Mouse (Mus musculus): ENCODE measurements around the gene Tcea3. TPM values are rescaled to one million over a fixed set of nuclear protein-coding genes. Genes with fewer than 3 reads are reported as not detected.

Gene Tcea3
- polyA plus RNA-seq, 1 experiment from 2014 or later: 9.0 TPM

GRCm38 (mm10) chr4:136240955-136241354 lies 6.6 kb upstream of the Tcea3 start:
- Histone ChIP-seq H3K4me2 (replicated peaks) (no peak overlapping the region), H3K4me3 (no peak overlapping the region), H3K27me3 (peaks cover 84% of the 10 kb centered on the region), H3K4me1 (peaks cover 10% of the 10 kb centered on the region), H3K36me3 (peaks cover 87% of the 10 kb centered on the region), H3K9ac (no peak overlapping the region), H3K27ac (no peak overlapping the region), H3K9me3 (no peaks in the 10 kb centered on the region)
- no peak for ATAC-seq (ENCODE audit: low FRiP score, low read depth)
- 64% methylated on average over 8 of the region's 8 CpGs for WGBS

- Histone ChIP-seq H3K27ac (no peak overlapping the region), H3K9ac (no peak overlapping the region), H3K36me3 (peaks cover 74% of the 10 kb centered on the region), H3K27me3 (peaks cover 84% of the 10 kb centered on the region), H3K4me1 (peaks cover 23% of the 10 kb centered on the region), H3K4me3 (no peak overlapping the region), H3K9me3 (no peaks in the 10 kb centered on the region), H3K4me2 (replicated peaks) (no peak overlapping the region)
- WGBS: 48% methylated on average over 8 of the region's 8 CpGs
- no peak for ATAC-seq (ENCODE audit: low FRiP score, low read depth)
These were observed 5.3 kb upstream of the Tcea3 start for GRCm38 (mm10) chr4:136242065-136242703.

- 79% methylated on average over 7 of the region's 7 CpGs for WGBS
- peaks cover 84% of the 10 kb centered on the region for H3K27me3 ChIP-seq
- no peak overlapping the region for H3K4me3 ChIP-seq
- H3K4me1 ChIP-seq: peaks cover 28% of the 10 kb centered on the region
- H3K36me3 ChIP-seq: peaks cover 71% of the 10 kb centered on the region
- no peak for ATAC-seq (ENCODE audit: low FRiP score, low read depth)
- H3K9me3 ChIP-seq: no peaks in the 10 kb centered on the region
- no peak overlapping the region for H3K27ac ChIP-seq
- H3K9ac ChIP-seq: no peak overlapping the region
- no peak overlapping the region for H3K4me2 ChIP-seq (replicated peaks)
These were observed 4.8 kb upstream of the Tcea3 start for GRCm38 (mm10) chr4:136242728-136243127.

GRCm38 (mm10) chr4:136244208-136244607 lies 3.3 kb upstream of the Tcea3 start:
- Histone ChIP-seq H3K27ac (no peak overlapping the region), H3K36me3 (peaks cover 58% of the 10 kb centered on the region), H3K9me3 (no peaks in the 10 kb centered on the region), H3K9ac (no peak overlapping the region), H3K27me3 (peaks cover 84% of the 10 kb centered on the region), H3K4me2 (replicated peaks) (no peak overlapping the region), H3K4me1 (peaks cover 36% of the 10 kb centered on the region), H3K4me3 (no peak overlapping the region)
- WGBS: 57% methylated on average over 7 of the region's 7 CpGs
- no peak for ATAC-seq (ENCODE audit: low FRiP score, low read depth)

GRCm38 (mm10) chr4:136245681-136246080 lies 1.8 kb upstream of the Tcea3 start:
- 42% methylated on average over 5 of the region's 5 CpGs for WGBS
- Histone ChIP-seq H3K4me1 (peaks cover 48% of the 10 kb centered on the region), H3K9me3 (no peaks in the 10 kb centered on the region), H3K27ac (no peak overlapping the region), H3K4me2 (replicated peaks) (no peak overlapping the region), H3K36me3 (peaks cover 44% of the 10 kb centered on the region), H3K4me3 (no peak overlapping the region), H3K27me3 (peaks cover 85% of the 10 kb centered on the region), H3K9ac (0 out of 2 replicates have a peak overlapping the region, but pooled peaks have one; percentile 13)
- ATAC-seq (ENCODE audit: low FRiP score, low read depth): no peak

GRCm38 (mm10) chr4:136246568-136246969 lies 960 bp upstream of the Tcea3 start:
- Histone ChIP-seq H3K4me3 (no peak overlapping the region), H3K4me2 (replicated peaks) (peak overlapping the region; percentile 97), H3K36me3 (peaks cover 35% of the 10 kb centered on the region), H3K9ac (no peak overlapping the region), H3K4me1 (peaks cover 48% of the 10 kb centered on the region), H3K27me3 (peaks cover 84% of the 10 kb centered on the region), H3K27ac (no peak overlapping the region), H3K9me3 (no peaks in the 10 kb centered on the region)
- 2% methylated on average over 12 of the region's 12 CpGs for WGBS
- ATAC-seq (ENCODE audit: low FRiP score, low read depth): no peak

GRCm38 (mm10) chr4:136247386-136247728 lies 172 bp upstream of the Tcea3 start:
- H3K4me3 ChIP-seq: peak overlapping the region; percentile 53
- WGBS: under 1% methylated on average over 14 of the region's 14 CpGs
- no peak overlapping the region for H3K27ac ChIP-seq
- peaks cover 48% of the 10 kb centered on the region for H3K4me1 ChIP-seq
- H3K4me2 ChIP-seq (replicated peaks): peak overlapping the region; percentile 97
- peak overlapping the region; percentile 65 for H3K9ac ChIP-seq
- H3K9me3 ChIP-seq: no peaks in the 10 kb centered on the region
- ATAC-seq (ENCODE audit: low FRiP score, low read depth): 0 out of 2 replicates have a peak, but pooled peaks have one; percentile 12
- peaks cover 84% of the 10 kb centered on the region for H3K27me3 ChIP-seq
- peaks cover 29% of the 10 kb centered on the region for H3K36me3 ChIP-seq

- H3K9me3 ChIP-seq: no peaks in the 10 kb centered on the region
- under 1% methylated on average over 37 of the region's 37 CpGs for WGBS
- H3K4me2 ChIP-seq (replicated peaks): peak overlapping the region; percentile 97
- no peak for ATAC-seq (ENCODE audit: low FRiP score, low read depth)
- H3K27ac ChIP-seq: no peak overlapping the region
- peaks cover 15% of the 10 kb centered on the region for H3K36me3 ChIP-seq
- peak overlapping the region; percentile 53 for H3K4me3 ChIP-seq
- H3K4me1 ChIP-seq: peaks cover 48% of the 10 kb centered on the region
- H3K27me3 ChIP-seq: peaks cover 84% of the 10 kb centered on the region
- H3K9ac ChIP-seq: peak overlapping the region; percentile 65
These were observed 1.2 kb downstream of the Tcea3 start for GRCm38 (mm10) chr4:136248464-136249331.

- ATAC-seq (ENCODE audit: low FRiP score, low read depth): no peak
- H3K36me3 ChIP-seq: peaks cover 9% of the 10 kb centered on the region
- peak overlapping the region; percentile 65; the same call in 1 of the 2 replicates for H3K9ac ChIP-seq
- no peaks in the 10 kb centered on the region for H3K9me3 ChIP-seq
- H3K27me3 ChIP-seq: peaks cover 78% of the 10 kb centered on the region
- no peak overlapping the region for H3K27ac ChIP-seq
- H3K4me3 ChIP-seq: peak overlapping the region; percentile 53
- 5% methylated on average over 11 of the region's 11 CpGs for WGBS
- H3K4me2 ChIP-seq (replicated peaks): peak overlapping the region; percentile 97
- H3K4me1 ChIP-seq: peaks cover 48% of the 10 kb centered on the region
These were observed 1.8 kb downstream of the Tcea3 start for GRCm38 (mm10) chr4:136249332-136249647.

GRCm38 (mm10) chr4:136249780-136250179 lies 2.3 kb downstream of the Tcea3 start:
- WGBS: 52% methylated on average over 9 of the region's 9 CpGs
- Histone ChIP-seq H3K27me3 (peaks cover 74% of the 10 kb centered on the region), H3K4me2 (replicated peaks) (peak overlapping the region; percentile 97; the same call in 1 of the 2 replicates), H3K9me3 (no peaks in the 10 kb centered on the region), H3K36me3 (peaks cover 4% of the 10 kb centered on the region; the same call in 1 of the 2 replicates), H3K9ac (no peak overlapping the region), H3K27ac (no peak overlapping the region), H3K4me1 (peaks cover 48% of the 10 kb centered on the region), H3K4me3 (no peak overlapping the region)
- ATAC-seq (ENCODE audit: low FRiP score, low read depth): no peak

- Histone ChIP-seq H3K9ac (no peak overlapping the region), H3K9me3 (no peaks in the 10 kb centered on the region), H3K4me1 (no peaks in the 10 kb centered on the region), H3K27me3 (peaks cover 16% of the 10 kb centered on the region), H3K36me3 (no peaks in the 10 kb centered on the region), H3K4me2 (replicated peaks) (no peak overlapping the region), H3K4me3 (no peak overlapping the region), H3K27ac (no peak overlapping the region)
- WGBS: 31% methylated on average over 6 of the region's 6 CpGs
- no peak for ATAC-seq (ENCODE audit: low FRiP score, low read depth)
These were observed 8.4 kb downstream of the Tcea3 start for GRCm38 (mm10) chr4:136255919-136256318.

- Histone ChIP-seq H3K9me3 (no peaks in the 10 kb centered on the region), H3K36me3 (no peaks in the 10 kb centered on the region), H3K27ac (no peak overlapping the region), H3K4me2 (replicated peaks) (no peak overlapping the region), H3K4me3 (no peak overlapping the region), H3K4me1 (no peaks in the 10 kb centered on the region), H3K9ac (no peak overlapping the region), H3K27me3 (peaks cover 9% of the 10 kb centered on the region; the same call in 1 of the 2 replicates)
- ATAC-seq (ENCODE audit: low FRiP score, low read depth): no peak
- 62% methylated on average over 10 of the region's 10 CpGs for WGBS
These were observed 9.2 kb downstream of the Tcea3 start for GRCm38 (mm10) chr4:136256696-136257095.

All from limb, embryonic 13.5 days (tissue).